Mouse (Mus musculus) c-Kit-positive CD71-positive TER-119-positive erythroid progenitor cells, embryonic 14.5 days (primary cell): ENCODE measurements around the gene Ccdc15.

Experiments used
- DNase-seq: peaks from one replicate; pipeline ENCODE4 v3.0.0-alpha.2; 2013; ENCODE audit warnings: low spot score

The Ccdc15 gene

DNA sequence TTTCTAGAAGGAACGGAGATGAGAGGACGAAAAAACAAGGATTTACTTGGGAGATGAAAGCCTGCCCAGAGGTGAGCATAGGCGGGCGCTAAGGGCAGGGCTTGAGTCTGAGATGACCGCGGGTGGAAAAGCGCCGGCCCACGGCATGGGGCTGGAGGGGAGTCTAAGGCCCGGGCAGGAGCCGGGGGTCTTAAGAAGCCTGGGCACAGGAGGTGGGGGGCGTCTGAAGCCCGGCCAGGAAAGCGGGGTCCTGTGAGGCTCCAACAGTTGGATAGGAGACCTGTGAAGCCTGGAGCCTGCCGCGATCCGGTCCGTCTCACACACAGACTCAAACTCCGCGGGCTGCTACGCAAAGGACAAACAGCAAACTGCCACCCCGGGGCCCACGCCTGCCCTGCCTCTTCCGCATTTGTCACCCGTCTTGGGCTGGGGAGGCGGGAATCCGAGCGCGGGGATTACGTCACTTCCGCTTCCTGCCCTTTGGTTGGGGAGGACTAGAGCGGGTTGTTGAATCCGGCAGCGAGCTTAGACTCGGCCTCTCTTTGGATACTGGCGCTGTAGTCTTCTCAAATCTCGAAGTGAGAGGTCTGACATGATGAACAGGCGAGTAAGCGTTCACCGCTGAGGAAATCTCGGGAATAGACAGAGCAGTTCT, at the start of gene Ccdc15:
Gene Ccdc15, minus strand, starts transcription at position 445 of the 655 bp plus-strand sequence.
- DNase-seq: peak; percentile 98

GRCm38 (mm10) chr9:37393482-37394131, 45.4 kb upstream of the Ccdc15 start:
- DNase-seq: no peak

GRCm38 (mm10) chr9:37392071-37392470, 43.8 kb upstream of the Ccdc15 start:
- DNase-seq: no peak

DNA sequence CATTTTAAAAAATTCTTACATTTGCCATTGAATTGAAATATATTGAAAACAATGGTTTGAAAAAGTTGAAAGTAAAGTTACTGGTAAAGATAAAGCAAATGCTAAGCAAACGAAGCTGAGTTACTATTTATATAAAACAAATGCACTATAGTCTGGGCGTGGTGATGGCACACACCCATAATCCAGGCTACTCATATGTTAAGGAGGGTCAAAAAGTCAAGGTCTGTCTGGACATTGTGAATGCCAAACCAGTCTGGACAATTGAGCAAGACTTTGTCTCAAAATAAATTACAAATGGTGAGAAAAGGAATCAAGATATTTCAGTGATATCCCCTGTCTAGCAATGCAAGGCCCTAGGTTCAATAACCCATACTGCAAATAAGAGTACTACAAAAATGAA, 42.7 kb upstream of the Ccdc15 start:
- DNase-seq: no peak

DNA sequence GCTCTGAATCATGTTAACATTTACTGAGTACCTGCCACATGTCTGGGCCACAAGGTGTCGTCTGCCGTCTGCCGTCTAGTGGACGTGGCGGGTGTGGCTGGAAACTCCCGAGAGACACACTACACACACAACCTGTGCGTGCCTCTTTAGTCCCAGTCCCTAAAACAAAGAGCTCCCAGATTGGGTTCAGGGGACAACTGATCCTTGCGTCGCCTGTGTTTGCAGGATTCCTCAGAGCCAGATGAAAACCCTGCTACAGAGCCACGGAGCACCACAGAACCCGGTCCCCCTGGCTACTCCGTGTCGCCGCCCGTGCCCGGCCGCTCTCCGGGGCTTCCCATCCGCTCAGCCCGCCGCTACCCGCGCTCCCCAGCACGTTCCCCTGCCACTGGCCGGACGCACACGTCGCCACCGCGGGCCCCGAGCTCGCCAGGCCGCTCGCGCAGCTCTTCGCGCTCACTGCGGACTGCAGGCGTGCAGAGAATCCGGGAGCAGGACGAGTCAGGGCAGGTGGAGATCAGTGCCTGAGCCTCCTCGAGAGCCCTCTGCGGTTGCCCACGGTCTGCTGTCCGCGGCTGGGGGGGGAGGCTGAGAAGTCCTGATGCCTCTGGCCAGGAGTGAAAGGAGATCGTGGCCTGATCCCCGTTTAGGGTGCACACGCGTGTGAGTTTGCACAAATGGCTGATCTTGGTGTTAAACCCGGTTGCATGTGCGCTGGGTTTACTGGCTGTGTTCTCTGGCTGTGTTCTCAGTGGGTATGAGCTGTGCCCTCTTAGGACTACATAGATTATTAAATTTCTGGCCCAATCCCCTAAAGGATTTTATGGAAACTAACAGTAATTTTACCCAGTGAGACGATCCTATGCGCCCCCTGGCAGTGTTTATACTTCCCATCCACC, 36.3 kb upstream of the Ccdc15 start:
- no peak for DNase-seq

- no peak for DNase-seq
These were observed 34.9 kb upstream of the Ccdc15 start for GRCm38 (mm10) chr9:37383161-37383560.

DNA sequence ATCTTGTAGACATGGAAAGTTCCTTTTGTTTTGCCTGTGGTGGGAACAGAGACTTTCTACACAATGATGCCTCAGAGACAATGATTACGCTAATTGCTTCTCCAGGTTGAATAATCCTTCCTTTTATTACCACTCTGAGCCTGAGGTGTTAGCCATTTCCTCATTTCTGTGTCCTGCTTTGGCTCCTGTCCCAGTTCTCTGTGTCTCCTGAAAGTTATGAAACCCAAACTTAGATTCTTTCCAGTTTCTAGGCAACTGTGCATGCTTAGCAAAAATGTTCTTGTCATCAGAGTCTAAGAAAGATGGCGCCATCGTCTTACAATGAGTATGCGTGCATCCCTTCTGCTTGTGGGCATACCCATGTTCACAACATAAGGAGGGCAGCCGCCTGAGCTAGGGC, 27.5 kb upstream of the Ccdc15 start:
- no peak for DNase-seq

DNA sequence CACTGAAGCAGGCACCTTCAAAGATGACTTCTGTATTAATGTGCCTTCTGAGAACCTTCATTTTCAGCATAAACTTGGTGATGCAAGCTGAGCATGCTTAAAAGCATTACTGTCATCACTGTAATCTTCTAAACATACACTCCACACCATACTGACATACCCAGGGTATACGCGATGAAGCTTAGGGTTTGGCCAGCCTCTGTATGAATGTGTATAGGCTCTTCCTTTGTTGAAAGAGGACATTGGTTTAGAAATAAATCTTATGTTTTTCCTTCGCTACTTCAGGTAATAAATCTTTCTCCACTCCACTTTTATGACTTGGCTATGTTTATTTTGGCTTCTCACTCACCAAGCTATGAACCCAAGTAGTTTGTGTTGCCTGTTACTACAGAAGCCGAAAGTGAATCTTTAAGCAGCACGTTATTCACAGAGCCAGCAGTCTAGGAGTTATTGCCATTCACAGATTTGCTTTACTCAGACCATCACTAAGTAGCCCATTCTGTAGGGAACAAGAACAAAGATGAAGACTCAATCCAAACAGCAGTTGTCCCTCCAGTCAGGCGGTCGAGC, 23.1 kb upstream of the Ccdc15 start:
- no peak for DNase-seq

- no peak for DNase-seq
These were observed 20.6 kb upstream of the Ccdc15 start for GRCm38 (mm10) chr9:37368860-37369259.

GRCm38 (mm10) chr9:37368081-37368830, 20.0 kb upstream of the Ccdc15 start:
- DNase-seq: no peak

- no peak for DNase-seq
These were observed 19.3 kb upstream of the Ccdc15 start, which contains the start of gene Hepacam for GRCm38 (mm10) chr9:37367301-37368080. Gene Hepacam, plus strand, starts transcription at chr9:37367351.

GRCm38 (mm10) chr9:37365706-37366105, 17.5 kb upstream of the Ccdc15 start:
- DNase-seq: no peak

DNA sequence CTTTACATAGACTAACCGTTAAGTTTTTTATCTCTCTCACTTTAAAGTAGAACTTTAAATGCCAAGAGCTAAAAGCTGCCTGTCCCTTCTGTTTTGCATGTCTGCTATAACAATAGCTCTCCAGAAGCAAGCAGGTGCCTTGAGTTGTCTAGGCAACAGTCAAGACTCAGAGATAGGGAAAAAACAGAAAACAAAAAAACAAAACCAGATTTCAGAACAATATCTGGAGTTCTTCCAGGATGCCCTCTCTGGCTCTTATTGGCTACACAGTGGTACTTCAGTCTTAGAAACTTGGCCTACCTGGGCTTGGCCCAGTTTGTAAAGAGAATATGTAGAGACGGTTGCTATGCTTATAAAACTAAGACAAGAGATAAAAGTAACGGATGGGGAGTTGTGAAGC, 16.2 kb upstream of the Ccdc15 start:
- no peak for DNase-seq

DNA sequence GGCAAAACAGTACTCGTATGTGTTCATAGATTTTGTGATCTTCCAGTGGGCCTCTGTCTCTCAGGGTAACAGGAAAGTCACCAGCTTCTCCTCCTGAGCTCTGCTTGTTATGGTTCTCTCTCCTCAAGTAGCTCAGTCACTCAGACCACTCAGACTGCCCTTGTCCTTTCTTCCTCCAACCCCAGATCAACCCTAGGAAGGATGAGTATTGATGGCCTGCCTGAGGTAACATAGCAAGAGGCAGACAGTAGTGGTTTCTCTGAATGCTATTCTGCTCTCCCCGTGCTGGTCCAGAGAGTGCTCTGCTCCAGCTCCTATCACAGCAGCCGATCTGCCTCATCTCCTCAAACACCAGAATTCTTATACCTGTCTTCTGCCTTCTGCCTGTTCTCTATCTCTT, 15.3 kb upstream of the Ccdc15 start:
- no peak for DNase-seq

DNA sequence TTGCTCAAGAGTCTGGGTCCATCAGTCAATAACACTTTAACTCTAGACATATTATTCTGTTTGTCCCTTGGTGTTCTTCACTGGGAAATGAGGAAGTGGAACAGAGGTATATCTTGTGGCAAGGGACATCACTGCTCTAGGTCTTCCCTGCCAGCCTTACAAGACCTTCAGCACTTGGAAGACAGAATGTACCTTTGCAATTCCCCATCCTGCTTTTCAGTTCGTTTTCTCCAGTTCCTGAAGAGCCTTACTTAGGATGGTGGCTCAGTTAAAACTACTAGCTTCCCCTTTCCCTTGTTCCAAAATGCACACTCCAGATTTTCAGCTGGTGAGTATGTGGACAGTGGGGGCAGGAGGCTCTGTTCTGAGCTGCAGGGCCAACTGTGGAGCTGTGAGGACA, 14.6 kb upstream of the Ccdc15 start:
- DNase-seq: no peak

DNA sequence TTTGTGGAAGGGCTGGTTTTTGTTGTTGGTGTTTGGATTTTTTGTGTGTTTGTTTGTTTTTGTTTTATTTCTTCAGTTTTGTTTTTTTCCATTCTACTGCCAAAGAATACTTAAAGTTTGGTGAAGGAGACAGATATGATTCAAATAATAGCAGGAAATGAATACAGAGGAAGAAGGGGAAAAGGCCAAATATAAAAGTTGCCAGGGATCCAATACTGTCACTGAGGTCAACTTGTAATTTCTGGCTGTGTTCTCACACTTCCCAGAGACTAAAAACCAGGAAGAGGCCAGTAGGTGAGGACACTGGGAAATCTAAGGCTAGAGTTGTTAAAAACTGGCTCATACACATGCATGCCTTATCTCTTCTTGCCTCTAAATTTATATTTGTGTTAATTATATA, 13.9 kb upstream of the Ccdc15 start:
- DNase-seq: no peak

GRCm38 (mm10) chr9:37359331-37360220, 11.3 kb upstream of the Ccdc15 start:
- DNase-seq: no peak

DNA sequence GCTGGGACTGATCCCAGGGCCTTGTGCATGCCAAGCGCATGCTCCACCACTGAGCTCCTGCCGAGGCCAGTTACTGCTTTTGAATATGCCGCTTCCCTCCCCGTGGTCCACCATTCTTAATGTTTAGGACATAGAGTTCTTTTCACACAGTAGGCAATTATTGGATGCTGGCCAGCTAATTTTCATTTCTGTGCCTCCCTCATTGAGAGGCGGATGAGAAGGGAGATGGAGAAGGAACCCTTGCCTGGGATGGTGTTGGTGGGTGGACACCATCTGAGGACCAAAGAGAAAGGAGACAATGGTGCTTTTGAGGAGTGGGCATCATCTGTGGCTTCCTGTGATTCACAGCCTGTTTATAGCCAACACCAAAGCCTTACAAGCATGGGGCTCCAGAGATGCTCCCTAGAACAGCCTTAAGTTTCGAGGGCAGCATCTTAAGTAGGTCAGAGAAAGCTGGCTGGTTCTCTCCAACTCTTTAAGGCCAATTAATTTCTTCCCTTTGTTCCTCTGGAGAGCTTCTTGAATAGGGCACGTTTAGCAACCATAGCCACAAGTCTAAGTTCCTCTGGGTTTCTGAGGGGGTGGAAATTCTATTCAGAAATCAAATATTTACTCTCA, 10.6 kb upstream of the Ccdc15 start:
- no peak for DNase-seq

DNA sequence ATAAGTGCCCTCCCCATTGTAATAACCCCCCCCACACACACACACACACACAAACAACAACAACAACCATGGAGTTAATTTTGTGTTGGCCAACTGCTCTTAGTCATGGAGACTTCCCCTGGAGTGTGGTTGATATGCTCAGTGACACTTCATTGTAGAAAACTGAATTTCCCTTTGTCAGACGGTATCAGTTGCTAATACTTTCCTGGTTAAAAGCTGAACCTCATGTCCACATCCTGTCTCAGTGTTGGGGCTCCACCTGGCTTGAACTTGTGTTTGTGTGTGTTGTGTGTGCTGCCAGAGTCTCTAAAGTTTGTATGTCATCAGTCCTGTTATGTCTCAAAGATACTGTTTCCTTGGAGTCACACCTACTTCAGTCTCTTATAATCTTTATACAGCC, 6.3 kb upstream of the Ccdc15 start:
- DNase-seq: no peak

DNA sequence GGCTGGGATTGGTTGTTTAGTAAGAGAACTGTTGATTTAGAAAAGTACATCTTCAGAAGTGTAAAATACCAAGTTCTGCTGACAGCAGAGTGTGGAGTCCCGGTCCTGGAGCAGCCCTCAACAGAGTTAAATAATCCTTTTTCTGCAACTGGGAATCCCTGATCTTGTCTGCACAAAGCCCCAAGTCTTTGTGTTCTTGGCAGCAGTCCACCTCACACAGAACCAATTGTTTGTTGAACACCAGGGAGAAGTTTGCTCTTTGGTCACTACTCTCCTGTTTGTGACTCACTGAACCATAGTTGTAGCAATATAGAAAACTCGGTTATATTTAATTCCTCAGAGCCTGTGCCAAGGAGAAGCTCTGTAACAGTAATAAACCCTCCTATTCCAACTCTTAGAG, 3.0 kb upstream of the Ccdc15 start:
- DNase-seq: no peak
